Mouse (Mus musculus): Measurements from ENCODE around the gene Fam25c. TPM values are rescaled to one million over a fixed set of nuclear protein-coding genes. Genes with fewer than 3 reads are reported as not detected.
"Not testable (repeated sequence)": the region's sequence is repeated elsewhere in the genome, so short reads cannot be mapped to it uniquely, and the experiment has no call there.

The Fam25c gene
- total RNA-seq, 2 experiments from 2014 or later = not detected

DNA sequence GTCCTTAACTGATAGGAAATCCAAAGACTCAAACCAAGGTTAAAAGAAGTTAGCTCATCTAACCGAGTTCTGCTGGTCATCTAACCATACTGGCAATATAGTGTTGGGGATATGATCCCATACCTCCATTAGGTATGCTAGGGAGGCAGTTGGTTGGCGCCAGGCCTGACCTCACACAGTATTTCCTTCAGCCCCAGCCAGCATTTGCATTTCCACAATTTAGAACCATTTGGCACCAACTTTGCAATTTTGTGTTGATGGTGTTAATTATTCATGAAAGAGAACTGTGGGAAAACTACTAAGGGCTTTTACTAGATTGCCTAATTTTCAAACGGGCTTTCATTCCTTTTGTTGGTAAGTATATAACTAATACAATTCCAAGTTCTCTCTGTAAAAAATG, 23.3 kb downstream of the Fam25c start:
- no peak for DNase-seq (ENCODE audit: low spot score in 2 of 2)

GRCm38 (mm10) chr14:34330657-34331158, 24.5 kb downstream of the Fam25c start:
- no peak for DNase-seq (ENCODE audit: low spot score in 2 of 2)

- DNase-seq (ENCODE audit: low spot score in 2 of 2) = no peak
These were observed 27.6 kb downstream of the Fam25c start for GRCm38 (mm10) chr14:34327618-34328017.

GRCm38 (mm10) chr14:34326606-34327005, 28.6 kb downstream of the Fam25c start:
- DNase-seq (ENCODE audit: low spot score in 2 of 2) = no peak

DNA sequence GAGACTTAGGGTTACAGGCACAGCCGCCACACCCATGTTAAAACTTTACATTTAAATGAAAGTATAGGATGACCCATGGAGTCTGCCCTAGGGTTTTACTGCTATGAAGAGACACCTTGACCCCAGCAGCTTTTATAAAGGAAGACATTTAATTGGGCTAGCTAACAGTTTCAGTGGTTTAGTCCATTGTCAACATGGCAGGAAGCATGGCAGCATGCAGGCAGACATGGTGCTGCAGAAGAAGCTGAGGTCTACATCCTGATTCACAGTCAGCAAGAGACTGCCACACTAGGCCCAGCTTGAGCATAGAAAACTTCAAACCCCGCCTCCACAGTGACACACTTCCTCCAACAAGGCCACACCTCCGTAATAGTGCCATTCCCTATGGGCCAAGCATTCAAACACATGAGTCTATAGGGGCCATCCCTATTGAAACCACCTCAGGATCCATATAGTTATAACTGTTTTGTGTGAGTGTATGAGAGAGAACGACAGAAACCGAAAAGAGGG, 31.6 kb downstream of the Fam25c start:
- no peak for DNase-seq (ENCODE audit: low spot score in 2 of 2)

GRCm38 (mm10) chr14:34318113-34318512, 37.1 kb downstream of the Fam25c start:
- DNase-seq (ENCODE audit: low spot score in 2 of 2) = no peak

DNA sequence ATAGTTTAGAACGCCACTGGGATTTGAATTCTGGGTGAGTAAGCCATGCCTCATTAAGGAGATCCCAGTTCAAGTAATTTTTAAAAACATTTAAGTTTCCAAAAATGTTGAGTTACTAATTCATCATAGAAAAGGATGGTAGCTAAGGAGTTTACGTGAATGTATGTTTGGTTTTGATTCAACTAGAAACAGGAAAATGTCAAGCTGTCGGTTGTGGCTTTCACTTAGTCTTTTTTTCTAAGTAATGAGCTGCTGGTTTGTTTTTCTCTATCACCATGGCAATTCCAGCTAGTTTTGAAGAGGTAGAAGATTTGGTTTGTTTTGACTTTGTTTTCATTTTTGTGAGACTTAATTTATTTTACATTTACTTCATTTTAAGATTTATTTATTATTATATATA, 37.8 kb downstream of the Fam25c start:
- DNase-seq (ENCODE audit: low spot score in 2 of 2) = no peak

DNA sequence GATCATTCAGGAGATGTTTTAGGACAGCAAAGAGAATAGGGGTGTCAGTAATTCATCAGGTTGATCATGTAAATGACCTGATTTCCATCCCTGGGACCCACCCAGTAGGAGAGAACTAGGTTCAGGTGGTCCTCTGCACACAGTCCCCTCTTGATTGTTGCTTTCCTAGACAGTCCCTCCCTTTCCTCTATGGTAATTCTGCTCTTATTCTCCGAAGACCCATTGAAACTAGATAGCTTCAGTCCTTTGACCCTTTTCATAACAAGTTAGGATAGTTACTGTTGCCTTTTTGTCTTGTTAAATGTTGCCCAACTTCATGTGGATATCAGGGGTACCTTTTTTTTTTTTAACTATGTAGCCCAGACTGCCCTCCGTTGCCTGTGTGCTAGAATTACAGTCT, 38.9 kb downstream of the Fam25c start:
- DNase-seq (ENCODE audit: low spot score in 2 of 2) = no peak

DNA sequence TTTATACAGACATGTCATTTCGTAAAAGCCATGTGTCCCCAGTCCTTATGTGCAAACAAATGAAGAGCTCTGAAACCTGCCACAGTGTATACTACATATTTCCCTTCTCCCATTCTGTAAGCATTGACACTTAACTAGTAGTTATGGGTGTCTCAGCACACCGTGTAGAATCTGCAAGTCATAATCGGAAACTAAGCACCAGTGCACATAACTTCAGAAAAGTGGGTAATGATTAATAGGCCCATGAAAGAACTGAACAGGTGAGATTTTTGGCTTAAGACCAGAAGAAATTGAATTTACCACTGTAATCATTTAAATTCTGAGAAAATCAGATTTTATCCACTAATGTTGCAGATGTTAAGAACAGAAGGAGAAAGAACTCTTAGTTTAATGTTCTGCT, 40.4 kb downstream of the Fam25c start:
- no peak for DNase-seq (ENCODE audit: low spot score in 2 of 2)

DNA sequence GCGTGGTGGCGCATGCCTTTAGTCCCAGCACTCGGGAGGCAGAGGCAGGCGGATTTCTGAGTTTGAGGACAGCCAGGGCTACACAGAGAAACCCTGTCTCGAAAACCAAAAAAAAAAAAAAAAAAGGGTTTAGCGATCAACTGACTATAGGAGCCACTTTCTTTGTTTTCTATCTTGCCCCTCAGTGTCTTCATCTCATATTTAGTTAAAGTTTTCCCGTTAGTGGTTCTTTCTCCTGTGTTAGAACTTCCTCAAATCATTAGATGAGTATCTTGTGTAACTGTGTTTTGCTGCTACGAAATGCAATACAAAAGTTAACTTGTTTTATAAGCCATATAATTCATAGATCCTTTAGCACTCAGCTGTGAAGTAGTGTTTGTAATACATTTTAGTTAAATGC, 40.9 kb downstream of the Fam25c start:
- DNase-seq (ENCODE audit: low spot score in 2 of 2) = not testable (repeated sequence)

- DNase-seq (ENCODE audit: low spot score in 2 of 2) = no peak
These were observed 41.6 kb downstream of the Fam25c start for GRCm38 (mm10) chr14:34313612-34314011.

DNA sequence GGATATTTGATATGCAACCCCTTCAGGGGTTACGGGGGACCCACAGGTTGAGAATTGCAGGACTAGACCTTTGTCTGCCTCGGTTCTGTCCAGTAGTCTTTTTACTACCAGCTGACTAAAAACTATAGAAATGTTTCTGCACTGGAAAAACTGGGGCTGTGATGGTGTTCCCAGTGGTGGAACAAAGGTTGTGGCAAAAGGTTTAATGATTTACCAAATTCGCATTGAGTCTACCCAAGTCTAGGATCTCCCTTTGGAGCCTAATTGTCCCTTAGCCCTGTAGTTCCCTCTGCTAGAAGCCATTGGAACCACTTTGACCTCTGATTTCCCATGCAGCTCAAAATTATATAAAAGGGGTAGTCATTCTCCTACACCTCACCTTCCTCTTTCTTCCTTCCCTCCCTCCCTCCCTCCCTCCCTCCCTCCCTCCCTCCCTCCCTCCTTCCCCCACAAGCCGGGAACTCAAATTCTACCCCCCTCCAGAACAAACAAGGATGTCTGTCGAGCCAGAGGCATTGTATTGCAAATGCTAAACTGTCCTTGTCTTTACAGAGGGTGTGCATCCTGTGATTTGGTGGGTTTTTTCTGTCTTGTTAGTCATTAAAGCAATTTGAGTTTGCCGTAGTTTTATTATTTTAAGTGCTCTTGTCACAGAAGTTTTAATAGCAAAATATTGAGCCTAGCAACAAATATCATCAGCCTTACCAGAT, 42.7 kb downstream of the Fam25c start:
- DNase-seq (ENCODE audit: low spot score in 2 of 2) = no peak

GRCm38 (mm10) chr14:34311691-34312090, 43.5 kb downstream of the Fam25c start:
- DNase-seq (ENCODE audit: low spot score in 2 of 2) = no peak

GRCm38 (mm10) chr14:34311021-34311631, 44.1 kb downstream of the Fam25c start:
- peak; percentile 26 to 31 for DNase-seq (ENCODE audit: low spot score in 2 of 2)

GRCm38 (mm10) chr14:34310234-34310965, 44.8 kb downstream of the Fam25c start, which contains the start of the genes Shld2 and Glud1:
Gene Shld2, minus strand, starts transcription at chr14:34310493.
Gene Glud1, plus strand, starts transcription at chr14:34310727.
- peak; percentile 89 to 93 for DNase-seq (ENCODE audit: low spot score in 2 of 2)

- DNase-seq (ENCODE audit: low spot score in 2 of 2) = no peak
These were observed 45.4 kb downstream of the Fam25c start for GRCm38 (mm10) chr14:34309907-34310233.

GRCm38 (mm10) chr14:34309266-34309665, 46.0 kb downstream of the Fam25c start:
- DNase-seq (ENCODE audit: low spot score in 2 of 2) = no peak

DNA sequence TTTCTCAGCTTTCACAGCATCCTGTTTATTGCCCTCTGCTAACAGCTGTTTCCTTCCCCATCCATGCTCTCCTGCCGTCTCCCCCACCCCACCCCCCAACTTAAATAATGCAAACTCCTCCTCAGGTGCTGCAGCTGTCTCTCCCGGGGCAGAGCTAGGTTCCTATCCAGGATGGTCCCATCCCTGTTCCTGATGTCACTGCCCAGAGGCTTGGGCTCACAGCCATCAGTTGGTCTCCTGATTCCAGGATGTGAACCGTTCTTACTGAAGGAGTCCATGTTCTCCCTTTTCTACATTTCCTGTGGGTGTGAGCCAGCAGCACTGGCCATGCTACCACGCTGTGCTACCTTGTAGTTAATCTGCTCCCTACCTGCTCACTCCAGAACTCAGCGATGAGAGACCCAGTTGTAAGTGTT, 52.0 kb downstream of the Fam25c start:
- no peak for DNase-seq (ENCODE audit: low spot score in 2 of 2)

DNA sequence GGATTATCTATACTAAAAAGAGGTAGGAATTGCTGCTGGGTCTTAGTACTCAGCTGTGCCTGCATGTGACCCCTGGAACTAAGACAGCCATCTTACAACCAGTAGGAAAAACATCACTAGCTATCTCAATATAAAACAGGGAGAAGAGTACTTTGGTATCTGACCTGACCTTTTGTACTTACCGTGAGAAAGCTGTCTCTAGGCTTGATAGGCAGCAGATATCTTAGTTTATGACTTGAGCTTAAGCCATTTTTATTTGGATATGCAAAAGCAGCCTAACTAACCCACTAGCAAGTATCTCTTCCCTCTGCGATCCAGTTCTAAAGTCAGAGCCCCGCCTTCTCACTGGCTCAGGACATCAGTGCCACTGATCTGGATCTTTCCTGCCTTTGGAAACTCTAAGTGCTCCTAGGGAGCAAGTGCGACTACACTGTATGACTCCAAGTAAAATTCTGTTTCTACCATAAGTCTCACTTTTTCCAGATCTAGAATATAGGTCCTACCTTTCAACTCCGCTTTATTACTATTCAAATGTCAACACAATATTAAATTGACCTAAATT, 52.5 kb downstream of the Fam25c start:
- DNase-seq (ENCODE audit: low spot score in 2 of 2) = no peak

Data from left cerebral cortex, adult 18-20 months (tissue).